Mouse (Mus musculus) stomach, postnatal 0 days (tissue): ENCODE measurements around the gene Zfp367.

Experiments used
- CTCF ChIP-seq: IDR thresholded peaks from 2 replicates; pipeline ENCODE4 v1.5.1; 2016; ENCODE audit warnings: antibody characterized with exemption, low read depth, mild to moderate bottlenecking, moderate library complexity
- EP300 ChIP-seq: optimal IDR thresholded peaks from 2 replicates; pipeline ENCODE3; 2016; ENCODE audit warnings: antibody characterized with exemption

DNA sequence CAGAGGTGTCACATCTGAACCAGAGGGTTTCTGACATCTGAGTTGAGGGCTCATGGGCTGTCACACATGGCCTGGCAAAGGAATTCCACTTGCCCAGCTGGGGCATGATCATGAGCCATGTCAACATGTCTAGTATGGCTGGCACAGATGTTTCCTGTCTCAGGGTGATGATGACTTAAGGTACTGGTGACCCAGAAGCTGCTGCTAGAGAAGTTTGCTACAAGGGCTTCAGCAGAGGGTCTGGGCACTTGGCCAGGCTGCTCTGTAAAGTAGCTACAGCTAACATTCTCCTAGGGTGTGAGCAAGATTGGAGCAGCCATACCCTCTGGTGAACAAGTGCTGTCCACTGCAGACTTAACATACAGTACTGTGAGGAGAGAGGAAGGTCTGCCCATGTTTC lies 34.1 kb upstream of the Zfp367 start:
- TF ChIP-seq CTCF (no peak), EP300 (no peak)
